Mouse (Mus musculus): ENCODE data around the gene Zc3h14. TPM values are rescaled to one million over a fixed set of nuclear protein-coding genes. Genes with fewer than 3 reads are reported as not detected.

Zc3h14 gene
- polyA plus RNA-seq, 1 experiment from 2014 or later: 135 TPM

DNA sequence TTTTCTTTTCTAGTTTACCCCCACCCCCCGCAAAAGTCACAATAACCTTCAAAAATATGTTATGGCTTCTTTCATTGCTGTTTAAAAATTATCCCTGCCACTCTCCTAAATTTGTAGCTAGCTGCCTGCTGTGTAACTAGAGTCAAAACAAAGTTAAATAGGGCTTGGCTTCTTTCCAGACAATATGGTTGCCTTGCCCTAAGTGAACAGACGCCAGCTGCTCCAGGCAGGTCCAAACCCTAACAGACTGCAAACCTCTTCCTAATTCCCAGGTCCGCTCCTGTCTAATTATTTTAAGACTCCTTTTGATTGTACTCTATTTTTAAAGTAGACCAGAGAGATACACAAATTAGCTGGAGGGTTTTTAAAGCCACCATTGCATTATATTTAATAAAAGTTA is 26.1 kb upstream of the Zc3h14 start:
- Histone ChIP-seq H3K4me1 (ENCODE audit: control insufficient read depth, insufficient read depth, low read length) (no peaks in the 10 kb centered on the region), H3K4me3 (replicated peaks; ENCODE audit: low read depth, low read length) (no peak overlapping the region), H3K4me2 (ENCODE audit: low read length) (no peak overlapping the region), H3K36me3 (ENCODE audit: control insufficient read depth, insufficient read depth, low read length) (no peaks in the 10 kb centered on the region), H3K27me3 (ENCODE audit: control insufficient read depth, insufficient read depth, low read length) (no peaks in the 10 kb centered on the region), H3K9me3 (ENCODE audit: control insufficient read depth, low read length) (no peaks in the 10 kb centered on the region), H3K27ac (replicated peaks; ENCODE audit: low read depth, low read length) (no peak overlapping the region; the same call in 1 of the 2 replicates), H3K9ac (replicated peaks; ENCODE audit: low read length) (no peak overlapping the region)
- WGBS: 71% methylated on average over 3 of the region's 3 CpGs
- ATAC-seq (ENCODE audit: low FRiP score, low TSS enrichment): no peak
- DNase-seq: peak; percentile 67

DNA sequence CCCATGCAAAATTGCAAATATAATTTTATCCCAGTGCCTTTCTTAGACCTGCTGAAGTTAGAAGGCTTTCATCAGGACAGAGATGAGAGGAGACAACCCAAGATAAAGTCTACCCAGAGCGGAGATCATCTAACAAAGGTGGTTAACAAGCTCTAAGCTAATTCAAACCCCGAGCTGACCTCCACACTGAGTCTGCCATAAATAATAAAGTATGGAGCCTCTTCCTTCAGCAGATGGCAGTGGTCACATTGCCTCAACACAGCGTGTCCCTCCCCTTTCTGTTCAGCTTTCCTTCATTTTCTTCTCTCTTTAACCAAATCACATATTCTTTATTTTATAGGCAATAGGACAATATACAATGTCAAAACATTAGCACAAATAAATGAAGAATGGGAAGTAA is 25.7 kb upstream of the Zc3h14 start:
- DNase-seq (no peak), ATAC-seq (ENCODE audit: low FRiP score, low TSS enrichment) (peak; percentile 57; the same call in 1 of the 2 replicates)
- no peak overlapping the region for H3K4me3 ChIP-seq (replicated peaks; ENCODE audit: low read depth, low read length)
- H3K9me3 ChIP-seq (ENCODE audit: control insufficient read depth, low read length): no peaks in the 10 kb centered on the region
- H3K36me3 ChIP-seq (ENCODE audit: control insufficient read depth, insufficient read depth, low read length): no peaks in the 10 kb centered on the region
- no peaks in the 10 kb centered on the region for H3K27me3 ChIP-seq (ENCODE audit: control insufficient read depth, insufficient read depth, low read length)
- H3K9ac ChIP-seq (replicated peaks; ENCODE audit: low read length): no peak overlapping the region
- whole genome bisulfite sequencing: 72% methylated on average over 3 of the region's 3 CpGs
- no peak overlapping the region; the same call in 1 of the 2 replicates for H3K27ac ChIP-seq (replicated peaks; ENCODE audit: low read depth, low read length)
- H3K4me1 ChIP-seq (ENCODE audit: control insufficient read depth, insufficient read depth, low read length): no peaks in the 10 kb centered on the region
- H3K4me2 ChIP-seq (ENCODE audit: low read length): no peak overlapping the region

DNA sequence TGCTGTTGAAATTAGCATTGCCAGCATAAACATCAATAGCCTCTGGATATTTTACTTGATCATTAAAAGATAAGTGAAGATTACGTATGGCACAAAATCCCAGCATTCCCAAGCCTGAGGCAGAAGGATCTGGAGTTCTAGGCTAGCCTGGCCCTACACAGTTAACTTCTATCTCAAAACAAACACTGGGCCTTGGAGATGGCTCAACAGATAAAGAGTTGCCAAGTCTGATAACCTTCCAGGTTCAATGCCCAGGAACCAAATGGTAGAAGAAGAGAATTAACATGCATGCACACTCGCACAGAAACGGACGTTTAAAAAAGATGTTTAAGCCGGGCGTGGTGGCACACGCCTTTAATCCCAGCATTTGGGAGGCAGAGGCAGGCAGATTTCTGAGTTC is 22.5 kb upstream of the Zc3h14 start:
- Histone ChIP-seq H3K4me3 (replicated peaks; ENCODE audit: low read depth, low read length) (no peak overlapping the region), H3K27ac (replicated peaks; ENCODE audit: low read depth, low read length) (no peak overlapping the region), H3K36me3 (ENCODE audit: control insufficient read depth, insufficient read depth, low read length) (no peaks in the 10 kb centered on the region), H3K27me3 (ENCODE audit: control insufficient read depth, insufficient read depth, low read length) (no peaks in the 10 kb centered on the region), H3K9ac (replicated peaks; ENCODE audit: low read length) (no peak overlapping the region), H3K4me2 (ENCODE audit: low read length) (no peak overlapping the region), H3K4me1 (ENCODE audit: control insufficient read depth, insufficient read depth, low read length) (no peaks in the 10 kb centered on the region), H3K9me3 (ENCODE audit: control insufficient read depth, low read length) (no peaks in the 10 kb centered on the region)
- DNase-seq (no peak), ATAC-seq (ENCODE audit: low FRiP score, low TSS enrichment) (no peak)
- WGBS: 96% methylated on average over 7 of the region's 7 CpGs

DNA sequence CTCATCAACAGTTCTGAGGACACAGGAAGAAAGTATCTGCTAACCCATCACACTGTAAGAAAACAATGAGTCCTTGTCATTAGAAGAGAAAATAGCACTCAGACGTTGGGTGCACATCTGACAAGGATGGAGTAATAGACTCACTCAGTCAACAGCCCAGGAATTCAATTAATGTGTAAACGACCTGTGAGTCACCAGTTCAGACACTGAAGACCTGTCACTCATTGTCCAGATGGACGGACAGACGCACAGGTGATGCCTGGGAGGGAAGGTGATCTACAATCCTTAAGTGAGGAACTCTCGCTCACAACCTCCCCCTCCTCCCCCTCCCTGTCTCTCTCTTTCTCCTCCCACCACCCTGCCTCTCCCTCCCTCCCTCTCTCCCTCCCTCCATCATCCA is 21.8 kb upstream of the Zc3h14 start:
- no peak overlapping the region for H3K27ac ChIP-seq (replicated peaks; ENCODE audit: low read depth, low read length)
- H3K9ac ChIP-seq (replicated peaks; ENCODE audit: low read length): no peak overlapping the region
- no peaks in the 10 kb centered on the region for H3K9me3 ChIP-seq (ENCODE audit: control insufficient read depth, low read length)
- no peaks in the 10 kb centered on the region for H3K27me3 ChIP-seq (ENCODE audit: control insufficient read depth, insufficient read depth, low read length)
- no peak for DNase-seq
- no peaks in the 10 kb centered on the region for H3K4me1 ChIP-seq (ENCODE audit: control insufficient read depth, insufficient read depth, low read length)
- no peak overlapping the region for H3K4me2 ChIP-seq (ENCODE audit: low read length)
- ATAC-seq (ENCODE audit: low FRiP score, low TSS enrichment): no peak
- WGBS: 82% methylated on average over 5 of the region's 5 CpGs
- H3K36me3 ChIP-seq (ENCODE audit: control insufficient read depth, insufficient read depth, low read length): no peaks in the 10 kb centered on the region
- no peak overlapping the region for H3K4me3 ChIP-seq (replicated peaks; ENCODE audit: low read depth, low read length)

DNA sequence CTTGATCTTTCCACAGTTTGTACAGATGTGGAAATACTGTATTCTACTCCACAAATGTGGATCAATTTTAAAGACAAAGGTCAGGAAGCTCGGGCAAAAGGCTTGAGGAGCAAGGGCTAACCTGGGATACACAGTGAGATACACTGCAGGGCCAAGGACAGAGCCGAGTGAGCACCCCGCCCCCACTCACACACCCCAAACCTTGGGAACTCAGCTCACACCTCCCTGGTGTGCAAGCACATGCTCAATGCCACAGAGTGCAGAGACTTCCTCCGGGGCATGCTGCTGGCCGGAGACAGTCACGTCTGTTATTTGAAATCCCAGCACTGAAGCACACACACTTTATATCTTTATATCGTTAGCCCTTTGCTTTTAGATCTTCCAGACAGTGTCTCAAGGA is 20.7 kb upstream of the Zc3h14 start:
- no peak overlapping the region for H3K9ac ChIP-seq (replicated peaks; ENCODE audit: low read length)
- H3K36me3 ChIP-seq (ENCODE audit: control insufficient read depth, insufficient read depth, low read length): no peaks in the 10 kb centered on the region
- H3K4me1 ChIP-seq (ENCODE audit: control insufficient read depth, insufficient read depth, low read length): no peaks in the 10 kb centered on the region
- no peak overlapping the region for H3K4me2 ChIP-seq (ENCODE audit: low read length)
- ATAC-seq (ENCODE audit: low FRiP score, low TSS enrichment) (no peak), DNase-seq (no peak)
- H3K27ac ChIP-seq (replicated peaks; ENCODE audit: low read depth, low read length): no peak overlapping the region
- 88% methylated on average over 7 of the region's 7 CpGs for WGBS
- H3K9me3 ChIP-seq (ENCODE audit: control insufficient read depth, low read length): no peaks in the 10 kb centered on the region
- no peak overlapping the region for H3K4me3 ChIP-seq (replicated peaks; ENCODE audit: low read depth, low read length)
- H3K27me3 ChIP-seq (ENCODE audit: control insufficient read depth, insufficient read depth, low read length): no peaks in the 10 kb centered on the region

DNA sequence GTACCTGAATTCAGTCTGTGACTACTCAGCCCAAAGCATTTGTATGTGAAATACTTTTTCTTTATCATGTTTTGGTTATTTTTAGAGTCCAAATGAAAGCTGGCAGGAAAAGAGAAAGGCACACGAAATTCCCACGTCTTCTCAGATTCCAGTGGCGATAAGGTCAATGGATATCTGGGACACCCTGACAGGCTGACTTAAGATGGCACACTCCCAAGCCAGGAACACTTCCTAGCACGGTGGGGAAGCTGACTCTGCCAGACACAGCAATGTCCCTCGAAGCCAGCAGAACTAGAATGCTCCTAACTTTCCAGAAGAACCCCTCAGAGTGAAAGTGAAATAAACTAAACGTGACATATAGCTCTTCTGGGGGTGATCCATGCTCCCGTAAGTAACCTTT is 19.6 kb upstream of the Zc3h14 start:
- WGBS: 87% methylated on average over 7 of the region's 7 CpGs

DNA sequence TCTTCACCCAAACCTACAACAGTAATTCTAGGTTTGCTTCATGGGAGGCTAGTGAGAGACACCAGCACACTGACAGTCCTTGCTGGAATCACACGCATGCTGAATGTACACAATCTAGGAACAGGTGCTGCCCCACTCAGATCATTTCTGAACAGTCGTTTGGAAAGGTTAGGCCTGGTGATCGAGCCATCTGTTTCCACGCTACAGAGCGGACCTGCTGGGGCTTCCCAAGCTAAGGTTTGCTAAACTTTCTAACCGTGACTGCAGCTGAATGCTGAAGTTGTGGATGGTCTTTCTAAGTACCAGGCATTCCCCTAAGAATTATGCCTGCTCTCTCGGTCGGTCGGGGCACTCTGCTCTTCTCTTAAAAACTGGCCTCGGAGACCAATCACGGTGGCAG is 16.1 kb upstream of the Zc3h14 start:
- ATAC-seq (ENCODE audit: low FRiP score, low TSS enrichment): no peak
- Histone ChIP-seq H3K36me3 (ENCODE audit: control insufficient read depth, insufficient read depth, low read length) (no peaks in the 10 kb centered on the region), H3K4me1 (ENCODE audit: control insufficient read depth, insufficient read depth, low read length) (peaks cover 20% of the 10 kb centered on the region), H3K4me3 (replicated peaks; ENCODE audit: low read depth, low read length) (no peak overlapping the region), H3K9me3 (ENCODE audit: control insufficient read depth, low read length) (no peaks in the 10 kb centered on the region), H3K4me2 (ENCODE audit: low read length) (no peak overlapping the region), H3K27ac (replicated peaks; ENCODE audit: low read depth, low read length) (no peak overlapping the region), H3K27me3 (ENCODE audit: control insufficient read depth, insufficient read depth, low read length) (no peaks in the 10 kb centered on the region), H3K9ac (replicated peaks; ENCODE audit: low read length) (no peak overlapping the region)
- DNase-seq: no peak
- 86% methylated on average over 11 of the region's 11 CpGs for WGBS

More for the DNA sequence above, 19.6 kb upstream of the Zc3h14 start:
- Histone ChIP-seq H3K4me3 (replicated peaks; ENCODE audit: low read depth, low read length) (no peak overlapping the region), H3K4me2 (ENCODE audit: low read length) (no peak overlapping the region), H3K4me1 (ENCODE audit: control insufficient read depth, insufficient read depth, low read length) (0 out of 2 replicates have a peak, but pooled peaks cover under 1% of the 10 kb centered on the region), H3K9me3 (ENCODE audit: control insufficient read depth, low read length) (no peaks in the 10 kb centered on the region), H3K36me3 (ENCODE audit: control insufficient read depth, insufficient read depth, low read length) (no peaks in the 10 kb centered on the region), H3K27ac (replicated peaks; ENCODE audit: low read depth, low read length) (no peak overlapping the region), H3K9ac (replicated peaks; ENCODE audit: low read length) (no peak overlapping the region), H3K27me3 (ENCODE audit: control insufficient read depth, insufficient read depth, low read length) (no peaks in the 10 kb centered on the region)
- DNase-seq: no peak
- no peak for ATAC-seq (ENCODE audit: low FRiP score, low TSS enrichment)

DNA sequence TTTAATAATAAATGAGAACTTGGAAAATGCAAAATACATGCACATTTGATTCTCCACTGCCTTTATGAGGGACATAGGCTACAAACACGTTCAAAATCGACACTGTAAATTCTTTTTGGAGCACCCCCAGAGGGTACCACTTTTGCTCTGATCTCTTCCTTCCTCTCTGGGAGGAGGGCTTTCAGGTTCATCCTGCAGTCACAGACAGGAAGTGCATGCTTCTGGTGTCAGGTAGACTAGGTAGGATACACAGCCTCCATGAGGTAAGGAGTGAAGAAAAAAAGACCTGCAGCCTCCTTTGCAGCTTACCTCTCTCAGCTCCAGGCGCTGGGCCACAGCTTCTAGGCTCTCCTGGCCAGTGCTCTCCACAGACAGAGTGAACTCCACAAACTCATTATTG is 13.6 kb upstream of the Zc3h14 start:
- Histone ChIP-seq H3K27me3 (ENCODE audit: control insufficient read depth, insufficient read depth, low read length) (0 out of 2 replicates have a peak, but pooled peaks cover under 1% of the 10 kb centered on the region), H3K4me1 (ENCODE audit: control insufficient read depth, insufficient read depth, low read length) (peaks cover 20% of the 10 kb centered on the region), H3K4me2 (ENCODE audit: low read length) (peak overlapping the region; percentile 86), H3K4me3 (replicated peaks; ENCODE audit: low read depth, low read length) (peak overlapping the region; percentile 54), H3K9ac (replicated peaks; ENCODE audit: low read length) (peak overlapping the region; percentile 59; the same call in 1 of the 2 replicates), H3K9me3 (ENCODE audit: control insufficient read depth, low read length) (no peaks in the 10 kb centered on the region), H3K36me3 (ENCODE audit: control insufficient read depth, insufficient read depth, low read length) (no peaks in the 10 kb centered on the region), H3K27ac (replicated peaks; ENCODE audit: low read depth, low read length) (no peak overlapping the region)
- ATAC-seq (ENCODE audit: low FRiP score, low TSS enrichment) (no peak), DNase-seq (no peak)
- WGBS: 69% methylated on average over 3 of the region's 3 CpGs

DNA sequence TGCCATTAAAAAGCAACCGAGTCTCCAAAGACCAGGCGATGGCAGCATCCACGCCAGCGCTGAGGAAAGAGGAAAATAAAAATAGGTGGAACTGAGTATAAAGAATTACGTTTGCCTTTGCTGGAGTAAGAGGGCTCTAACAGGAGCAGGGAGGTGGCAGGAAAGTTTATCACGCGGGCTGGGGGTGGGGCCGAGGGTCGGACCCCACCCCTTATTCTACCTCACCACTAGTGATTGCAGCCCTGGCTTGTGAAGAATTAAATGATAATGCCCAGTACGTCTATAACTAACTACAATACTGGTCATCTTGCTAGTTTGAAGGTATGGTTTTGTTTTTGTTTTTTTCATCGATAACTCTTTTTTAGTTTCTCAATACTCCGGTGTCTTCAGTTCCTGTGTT is 13.0 kb upstream of the Zc3h14 start:
- DNase-seq: peak; percentile 11

More for the DNA sequence above, 13.0 kb upstream of the Zc3h14 start:
- peaks cover 20% of the 10 kb centered on the region for H3K4me1 ChIP-seq (ENCODE audit: control insufficient read depth, insufficient read depth, low read length)
- H3K9ac ChIP-seq (replicated peaks; ENCODE audit: low read length): peak overlapping the region; percentile 59; the same call in 1 of the 2 replicates
- no peaks in the 10 kb centered on the region for H3K9me3 ChIP-seq (ENCODE audit: control insufficient read depth, low read length)
- peak overlapping the region; percentile 54 for H3K4me3 ChIP-seq (replicated peaks; ENCODE audit: low read depth, low read length)
- 0 out of 2 replicates have a peak, but pooled peaks cover 4% of the 10 kb centered on the region for H3K27me3 ChIP-seq (ENCODE audit: control insufficient read depth, insufficient read depth, low read length)
- WGBS: 13% methylated on average over 12 of the region's 12 CpGs
- H3K36me3 ChIP-seq (ENCODE audit: control insufficient read depth, insufficient read depth, low read length): no peaks in the 10 kb centered on the region
- ATAC-seq (ENCODE audit: low FRiP score, low TSS enrichment): no peak
- H3K27ac ChIP-seq (replicated peaks; ENCODE audit: low read depth, low read length): no peak overlapping the region
- H3K4me2 ChIP-seq (ENCODE audit: low read length): peak overlapping the region; percentile 86

Measured in midbrain, embryonic 14.5 days (tissue).